Mouse (Mus musculus) kidney, embryonic 14.5 days (tissue): ENCODE data around the gene Arhgap30. TPM values are rescaled to one million over a fixed set of nuclear protein-coding genes. Genes with fewer than 3 reads are reported as not detected.
A peak's percentile ranks its signal among the peaks of the same experiment; 100 is the strongest.

ENCODE experiments used
- ATAC-seq: fragments of 200-750 bp; cut with Nextera tagmentation; 2 replicates; pipeline ENCODE4 v1.8.0; 2017; ENCODE audit warnings: moderate number of reproducible peaks, mild to moderate bottlenecking, moderate TSS enrichment, moderate library complexity; ENCODE audit not compliant: low FRiP score, low TSS enrichment
- H3K27ac ChIP-seq: fragments of 300-500 bp; sonication (generic); 2 replicates; pipeline ENCODE4 v1.5.1; 2014; ENCODE audit warnings: low read depth, mild to moderate bottlenecking, low read length, moderate library complexity, mixed read lengths
- H3K27me3 ChIP-seq: fragments of 300-500 bp; sonication (generic); 2 replicates; pipeline ENCODE4 v1.6.1; 2014; ENCODE audit warnings: mild to moderate bottlenecking, low read length; ENCODE audit not compliant: control insufficient read depth, insufficient read depth
- H3K36me3 ChIP-seq: fragments of 300-500 bp; sonication (generic); 2 replicates; pipeline ENCODE4 v1.6.1; 2014; ENCODE audit warnings: low read length, mixed read lengths; ENCODE audit not compliant: control insufficient read depth, insufficient read depth
- H3K4me1 ChIP-seq: fragments of 300-500 bp; sonication (generic); 2 replicates; pipeline ENCODE4 v1.6.1; 2014; ENCODE audit warnings: low read length, mixed read lengths; ENCODE audit not compliant: control insufficient read depth, insufficient read depth
- H3K4me2 ChIP-seq: fragments of 300-500 bp; sonication (generic); replicated peaks from 2 replicates; pipeline ENCODE4 v1.6.1; 2014; ENCODE audit warnings: low read depth, mild to moderate bottlenecking, low read length
- H3K4me3 ChIP-seq: fragments of 300-500 bp; sonication (generic); 2 replicates; pipeline ENCODE4 v1.5.1; 2014; ENCODE audit warnings: mild to moderate bottlenecking, low read length
- H3K9ac ChIP-seq: fragments of 300-500 bp; sonication (generic); 2 replicates; pipeline ENCODE4 v1.6.1; 2014; ENCODE audit warnings: low read depth, mild to moderate bottlenecking, low read length, moderate library complexity
- H3K9me3 ChIP-seq: fragments of 300-500 bp; sonication (generic); 2 replicates; pipeline ENCODE4 v1.6.1; 2016; ENCODE audit warnings: low read length; ENCODE audit not compliant: control insufficient read depth
- WGBS: fragments of 180-500 bp; shearing (Covaris S2); extraction: QIAGEN DNeasy Blood & Tissue Kit; methylation state at CpG from one replicate; pipeline ENCODE4 v1.1.7; 2014; 5-methylcytosine and 5-hydroxymethylcytosine counted together
- polyA plus RNA-seq: library from polyadenylated mRNA; unstranded; fragments of >200 nt; fragmentation: Nextera tagmentation; extraction: Ambion mirVana; gene quantifications from 2 replicates; pipeline ENCODE4 v1.2.1, GENCODE M21; 2014

Gene Arhgap30
- polyA plus RNA-seq, 1 experiment from 2014 or later = 0.69 TPM

DNA sequence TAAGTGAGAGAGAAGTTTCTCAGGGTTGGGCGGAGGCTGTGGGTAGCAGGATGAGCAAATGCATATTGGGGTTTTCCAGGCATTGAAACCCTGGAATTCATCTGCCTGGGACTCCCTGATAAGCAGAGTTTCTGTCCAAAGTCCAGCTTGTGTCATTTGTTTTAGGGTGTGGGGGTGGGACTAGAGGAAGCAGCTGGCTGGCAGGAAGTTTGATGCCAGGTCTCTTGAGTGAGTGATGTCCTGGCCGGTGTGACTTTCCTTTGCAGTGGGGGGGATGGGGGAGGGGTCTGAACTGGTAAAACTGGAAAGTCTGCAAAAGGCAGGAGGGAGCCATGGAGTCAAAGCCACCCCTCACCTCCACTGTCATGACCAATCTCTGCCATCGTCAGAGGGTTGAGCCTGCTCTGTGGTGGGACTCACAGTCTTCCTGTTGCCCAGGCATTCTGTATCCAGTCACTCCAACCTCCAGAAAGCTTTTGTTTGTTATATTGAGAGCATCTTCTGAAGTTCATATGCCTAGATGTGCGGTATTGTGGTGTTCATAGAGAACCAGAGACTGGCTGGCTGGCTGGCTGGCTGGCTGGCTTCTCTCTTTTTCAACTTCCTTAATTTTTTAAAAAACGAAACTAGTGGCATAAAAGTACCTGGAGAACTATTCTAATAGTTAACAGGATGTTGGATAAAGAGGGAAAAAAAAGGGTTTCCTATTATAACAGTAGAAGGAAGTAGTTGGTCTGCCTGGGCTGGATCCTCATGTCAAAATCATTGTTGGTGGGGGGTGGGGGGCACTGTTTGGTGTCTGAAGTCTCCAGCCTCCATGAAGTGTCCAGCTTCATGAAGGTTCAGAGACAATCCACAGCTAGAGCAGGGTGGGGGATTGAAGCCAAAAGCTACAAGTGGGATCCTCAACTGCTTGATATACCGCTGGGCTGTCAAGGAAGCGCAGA lies 53.0 kb downstream of the Arhgap30 start:
- ATAC-seq = no peak
- no peaks in the 10 kb centered on the region for H3K36me3 ChIP-seq
- 0 out of 2 replicates have a peak overlapping the region, but pooled peaks have one; percentile 25 for H3K9ac ChIP-seq
- 43% methylated on average over 7 of the region's 7 CpGs for WGBS
- peak overlapping the region; percentile 24; the same call in 1 of the 2 replicates for H3K4me2 ChIP-seq
- H3K4me1 ChIP-seq = peaks cover 40% of the 10 kb centered on the region
- peak overlapping the region; percentile 80 for H3K27ac ChIP-seq
- 0 out of 2 replicates have a peak, but pooled peaks cover 3% of the 10 kb centered on the region for H3K9me3 ChIP-seq
- H3K27me3 ChIP-seq = no peaks in the 10 kb centered on the region
- no peak overlapping the region for H3K4me3 ChIP-seq

DNA sequence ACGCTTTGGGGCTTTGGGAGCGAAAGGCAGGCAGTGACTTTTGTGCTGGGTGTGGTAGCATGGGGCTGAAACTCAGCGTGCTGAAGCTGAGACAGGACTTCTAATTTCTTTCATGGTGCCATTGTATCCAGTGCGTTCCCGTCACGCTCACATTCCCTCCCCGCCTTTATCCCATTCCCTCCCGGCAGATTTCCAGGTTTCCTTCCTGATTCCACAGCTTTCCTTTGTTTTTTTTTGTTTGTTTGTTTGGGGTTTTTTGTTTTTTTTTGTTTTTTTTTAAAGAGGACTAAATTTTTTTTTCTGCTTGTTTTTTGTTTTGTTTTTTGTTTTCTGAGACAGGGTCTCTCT lies 53.6 kb downstream of the Arhgap30 start:
- 0 out of 2 replicates have a peak, but pooled peaks cover 3% of the 10 kb centered on the region for H3K9me3 ChIP-seq
- WGBS = 55% methylated on average over 8 of the region's 8 CpGs
- no peaks in the 10 kb centered on the region for H3K36me3 ChIP-seq
- no peaks in the 10 kb centered on the region for H3K27me3 ChIP-seq
- H3K4me1 ChIP-seq = peaks cover 44% of the 10 kb centered on the region
- H3K27ac ChIP-seq = peak overlapping the region; percentile 80
- no peak overlapping the region for H3K4me3 ChIP-seq
- no peak for ATAC-seq
- H3K4me2 ChIP-seq = 0 out of 2 replicates have a peak overlapping the region, but pooled peaks have one; percentile 21
- H3K9ac ChIP-seq = 0 out of 2 replicates have a peak overlapping the region, but pooled peaks have one; percentile 25

DNA sequence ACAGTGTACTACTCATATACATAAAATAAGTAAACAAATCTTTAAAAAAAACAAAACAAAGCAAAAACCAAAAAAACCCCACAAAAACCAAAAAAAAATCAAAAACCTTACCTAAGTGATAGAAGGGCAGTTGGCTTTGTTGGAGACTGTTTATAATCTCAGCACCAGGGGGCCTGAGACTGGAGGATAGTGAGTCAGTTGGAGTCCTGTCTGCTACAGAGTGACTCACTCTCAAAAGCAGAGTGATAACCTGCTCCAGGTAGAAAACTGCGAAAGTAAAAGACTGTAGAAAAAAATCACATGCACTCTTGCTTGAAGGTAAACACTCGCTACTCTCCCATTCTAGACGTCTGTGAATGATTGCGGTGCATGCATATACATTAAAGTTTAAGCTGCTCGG lies 56.3 kb downstream of the Arhgap30 start:
- H3K9me3 ChIP-seq = 0 out of 2 replicates have a peak, but pooled peaks cover 3% of the 10 kb centered on the region
- no peak overlapping the region for H3K27ac ChIP-seq
- 86% methylated on average over 5 of the region's 5 CpGs for whole genome bisulfite sequencing
- H3K36me3 ChIP-seq = no peaks in the 10 kb centered on the region
- peaks cover 34% of the 10 kb centered on the region for H3K4me1 ChIP-seq
- no peak for ATAC-seq
- H3K9ac ChIP-seq = no peak overlapping the region
- no peak overlapping the region for H3K4me2 ChIP-seq
- H3K27me3 ChIP-seq = no peaks in the 10 kb centered on the region
- H3K4me3 ChIP-seq = no peak overlapping the region

DNA sequence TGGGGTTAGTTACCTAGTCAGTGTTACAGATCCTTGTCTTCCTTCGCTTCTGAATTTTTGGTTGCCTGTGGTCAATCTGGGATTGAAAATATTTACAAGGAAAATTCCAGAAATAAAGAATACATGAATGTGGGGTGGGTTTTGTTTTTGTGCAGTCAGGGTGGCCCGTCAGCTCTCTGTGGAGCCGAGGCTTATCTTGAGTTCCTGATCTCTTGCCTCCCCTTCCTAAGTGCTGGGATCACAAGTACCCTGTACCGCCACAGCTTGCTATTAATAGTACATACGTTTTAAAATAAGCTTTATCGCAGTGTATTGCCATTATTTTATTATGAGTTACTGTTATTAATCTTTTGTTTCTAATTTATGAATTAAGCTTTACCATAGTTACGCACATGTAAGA lies 58.1 kb downstream of the Arhgap30 start:
- Histone ChIP-seq H3K4me1 (peaks cover 19% of the 10 kb centered on the region), H3K4me2 (no peak overlapping the region), H3K36me3 (no peaks in the 10 kb centered on the region), H3K4me3 (no peak overlapping the region), H3K9me3 (0 out of 2 replicates have a peak, but pooled peaks cover 3% of the 10 kb centered on the region), H3K27ac (no peak overlapping the region), H3K27me3 (no peaks in the 10 kb centered on the region), H3K9ac (no peak overlapping the region)
- ATAC-seq = no peak
- 49% methylated on average over 7 of the region's 7 CpGs for WGBS

DNA sequence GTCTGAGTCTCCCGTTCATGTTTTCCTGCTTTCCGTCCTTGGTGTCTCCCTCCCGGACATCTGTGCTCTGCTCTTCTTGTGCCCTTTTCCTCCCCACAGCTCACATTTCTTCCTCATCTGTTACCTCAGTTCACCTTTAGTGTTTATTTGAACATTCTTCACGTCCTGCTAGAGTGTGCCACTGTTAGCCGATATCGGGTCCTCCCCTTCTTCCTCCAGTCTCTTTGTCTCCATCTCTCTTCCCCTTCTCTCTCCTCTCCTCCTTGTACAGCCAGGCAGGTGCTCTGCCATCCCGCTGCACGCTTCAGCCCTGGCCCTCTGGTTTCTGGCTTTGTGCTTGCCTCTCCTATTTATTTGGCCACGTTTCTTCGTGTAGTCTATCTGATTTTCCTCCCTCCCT lies 58.9 kb downstream of the Arhgap30 start:
- Histone ChIP-seq H3K9ac (no peak overlapping the region), H3K27me3 (no peaks in the 10 kb centered on the region), H3K36me3 (no peaks in the 10 kb centered on the region), H3K4me3 (no peak overlapping the region), H3K4me2 (no peak overlapping the region; the same call in 1 of the 2 replicates), H3K27ac (peak overlapping the region; percentile 0; the same call in 1 of the 2 replicates), H3K4me1 (peaks cover 14% of the 10 kb centered on the region), H3K9me3 (0 out of 2 replicates have a peak, but pooled peaks cover 3% of the 10 kb centered on the region)
- 24% methylated on average over 10 of the region's 10 CpGs for WGBS
- peak; percentile 50; the same call in 1 of the 2 replicates for ATAC-seq

DNA sequence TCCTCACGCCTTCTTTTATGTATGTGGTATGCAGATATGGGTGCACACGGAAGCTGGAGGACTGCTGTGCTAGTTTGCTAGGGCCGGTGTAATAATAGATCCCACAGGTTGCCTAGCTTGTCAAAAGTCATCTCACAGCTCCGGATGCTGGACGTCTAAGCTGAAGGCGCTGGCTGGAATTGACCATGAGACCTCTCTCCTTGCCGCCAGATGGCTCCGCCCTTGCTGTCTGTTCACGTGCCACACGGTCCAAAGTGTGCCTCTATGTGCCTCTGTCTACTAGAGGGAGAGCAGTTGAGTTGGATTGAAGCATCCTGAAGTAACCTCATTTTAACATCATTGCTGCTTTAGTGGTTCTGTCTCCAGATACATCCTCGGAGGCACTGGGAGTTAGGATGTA lies 61.3 kb downstream of the Arhgap30 start:
- H3K27ac ChIP-seq = no peak overlapping the region
- H3K27me3 ChIP-seq = no peaks in the 10 kb centered on the region
- H3K4me3 ChIP-seq = no peak overlapping the region
- H3K4me1 ChIP-seq = peaks cover 14% of the 10 kb centered on the region
- no peak overlapping the region for H3K4me2 ChIP-seq
- WGBS = 88% methylated on average over 11 of the region's 11 CpGs
- no peaks in the 10 kb centered on the region for H3K36me3 ChIP-seq
- no peak for ATAC-seq
- no peaks in the 10 kb centered on the region for H3K9me3 ChIP-seq
- H3K9ac ChIP-seq = no peak overlapping the region

DNA sequence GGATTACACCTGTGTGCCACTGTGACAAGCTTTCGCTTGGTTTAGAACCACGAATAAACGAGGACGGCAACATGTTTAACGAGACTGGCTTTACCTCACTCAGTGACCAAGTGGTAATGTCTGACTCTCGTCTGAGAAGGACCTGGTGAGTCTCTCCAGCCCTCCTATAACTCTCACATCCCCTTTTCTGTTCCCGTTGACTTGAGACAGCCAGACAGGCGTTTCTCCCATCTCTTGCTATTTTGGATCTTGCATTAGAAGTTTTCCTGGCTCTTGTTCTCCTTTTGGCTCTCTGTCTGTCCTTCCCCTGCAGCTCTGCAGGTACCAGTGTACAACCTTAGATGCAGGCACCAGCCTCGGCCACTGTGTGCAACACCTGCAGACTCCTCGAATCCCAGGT lies 62.2 kb downstream of the Arhgap30 start:
- H3K9me3 ChIP-seq = no peaks in the 10 kb centered on the region
- no peak overlapping the region for H3K4me2 ChIP-seq
- no peak overlapping the region for H3K27ac ChIP-seq
- H3K4me1 ChIP-seq = peaks cover 14% of the 10 kb centered on the region
- 90% methylated on average over 10 of the region's 10 CpGs for WGBS
- no peaks in the 10 kb centered on the region for H3K27me3 ChIP-seq
- no peak overlapping the region for H3K4me3 ChIP-seq
- no peak overlapping the region for H3K9ac ChIP-seq
- ATAC-seq = no peak
- H3K36me3 ChIP-seq = no peaks in the 10 kb centered on the region

DNA sequence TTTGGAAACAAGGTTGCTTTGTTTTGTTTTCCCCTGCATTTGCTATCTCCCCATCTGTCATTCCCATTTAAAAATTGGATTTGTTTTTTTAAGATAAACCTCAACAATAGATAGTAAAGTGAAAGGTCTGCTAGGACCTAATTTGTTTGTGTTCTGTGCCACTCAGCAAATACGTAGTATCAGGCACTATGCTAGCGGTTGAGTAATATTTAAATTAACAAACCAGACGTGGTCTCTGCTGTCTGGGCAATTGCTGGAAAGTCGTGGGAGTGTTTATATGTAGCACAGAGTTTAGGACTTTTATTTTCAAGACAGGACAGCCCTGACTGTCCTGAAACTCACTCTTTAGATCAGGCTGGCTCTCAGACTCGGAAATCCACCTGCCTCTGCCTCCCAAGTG lies 63.8 kb downstream of the Arhgap30 start:
- no peaks in the 10 kb centered on the region for H3K9me3 ChIP-seq
- no peak overlapping the region for H3K27ac ChIP-seq
- H3K4me2 ChIP-seq = no peak overlapping the region
- ATAC-seq = no peak
- H3K4me1 ChIP-seq = peaks cover 2% of the 10 kb centered on the region
- H3K4me3 ChIP-seq = no peak overlapping the region
- 68% methylated on average over 5 of the region's 5 CpGs for WGBS
- no peaks in the 10 kb centered on the region for H3K36me3 ChIP-seq
- H3K9ac ChIP-seq = no peak overlapping the region
- H3K27me3 ChIP-seq = no peaks in the 10 kb centered on the region

DNA sequence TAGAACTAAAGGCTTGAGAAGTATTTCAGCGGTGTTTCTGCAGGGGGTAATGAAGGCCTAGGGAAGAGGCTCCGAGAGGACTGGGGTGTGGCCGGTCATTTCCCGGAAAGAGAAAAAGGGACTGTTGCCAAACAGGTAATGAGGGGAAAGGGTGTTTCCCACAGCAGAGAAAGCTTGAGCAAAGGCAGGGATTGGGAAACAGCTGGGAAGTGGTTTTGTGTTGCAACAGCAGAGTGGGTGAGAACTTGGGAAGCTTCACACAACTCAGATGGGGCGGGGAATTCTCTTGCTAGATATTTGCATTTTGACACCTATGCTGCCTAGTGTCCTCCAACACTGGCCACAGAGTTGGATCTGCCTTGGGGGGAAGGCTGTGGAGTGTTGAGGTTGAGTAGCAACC lies 64.2 kb downstream of the Arhgap30 start:
- ATAC-seq = no peak
- H3K9ac ChIP-seq = no peak overlapping the region
- no peak overlapping the region for H3K4me3 ChIP-seq
- no peaks in the 10 kb centered on the region for H3K27me3 ChIP-seq
- H3K36me3 ChIP-seq = no peaks in the 10 kb centered on the region
- H3K27ac ChIP-seq = no peak overlapping the region
- no peaks in the 10 kb centered on the region for H3K9me3 ChIP-seq
- WGBS = 77% methylated on average over 5 of the region's 5 CpGs
- H3K4me1 ChIP-seq = no peaks in the 10 kb centered on the region; the same call in 1 of the 2 replicates
- H3K4me2 ChIP-seq = no peak overlapping the region
